Mouse (Mus musculus) liver, embryonic 15.5 days (tissue): ENCODE measurements around the gene Gtf2ird1. TPM values are rescaled to one million over a fixed set of nuclear protein-coding genes. Genes with fewer than 3 reads are reported as not detected.

Experiments
- ATAC-seq: fragments of 200-750 bp; cut with Nextera tagmentation; 2 replicates; pipeline ENCODE4 v1.8.0; 2017; ENCODE audit warnings: moderate number of reproducible peaks, mild to moderate bottlenecking, moderate library complexity; ENCODE audit not compliant: insufficient read depth
- H3K27ac ChIP-seq: fragments of 300-500 bp; sonication (generic); replicated peaks from 2 replicates; pipeline ENCODE4 v1.5.1; 2015; ENCODE audit warnings: mild to moderate bottlenecking, inconsistent platforms
- H3K27me3 ChIP-seq: fragments of 300-500 bp; sonication (generic); 2 replicates; pipeline ENCODE4 v1.6.1; 2015; ENCODE audit warnings: mild to moderate bottlenecking, inconsistent platforms
- H3K36me3 ChIP-seq: fragments of 300-500 bp; sonication (generic); replicated peaks from 2 replicates; pipeline ENCODE4 v1.6.1; 2015; ENCODE audit warnings: moderate library complexity, mild to moderate bottlenecking, inconsistent platforms
- H3K4me1 ChIP-seq: fragments of 300-500 bp; sonication (generic); replicated peaks from 2 replicates; pipeline ENCODE4 v1.6.1; 2015; ENCODE audit warnings: inconsistent platforms
- H3K4me2 ChIP-seq: fragments of 300-500 bp; sonication (generic); 2 replicates; pipeline ENCODE4 v1.6.1; 2015; ENCODE audit warnings: moderate library complexity, mild to moderate bottlenecking, inconsistent platforms
- H3K4me3 ChIP-seq: fragments of 300-500 bp; sonication (generic); replicated peaks from 2 replicates; pipeline ENCODE4 v1.5.1; 2015; ENCODE audit warnings: mild to moderate bottlenecking, inconsistent platforms
- H3K9ac ChIP-seq: fragments of 300-500 bp; sonication (generic); 2 replicates; pipeline ENCODE4 v1.6.1; 2015; ENCODE audit warnings: moderate library complexity, mild to moderate bottlenecking, inconsistent platforms
- H3K9me3 ChIP-seq: fragments of 300-500 bp; sonication (generic); replicated peaks from 2 replicates; pipeline ENCODE4 v1.6.1; 2016; ENCODE audit warnings: inconsistent platforms
- WGBS: fragments of 180-500 bp; shearing (Covaris S2); methylation state at CpG from one replicate; pipeline ENCODE4 v1.1.7; 2015; ENCODE audit warnings: mixed read lengths; ENCODE audit not compliant: insufficient replicate concordance; 5-methylcytosine and 5-hydroxymethylcytosine counted together
- polyA plus RNA-seq: library from polyadenylated mRNA; unstranded; fragments of >200 nt; fragmentation: Nextera tagmentation; extraction: Ambion mirVana; gene quantifications from 2 replicates; pipeline ENCODE4 v1.2.1, GENCODE M21; 2015

The Gtf2ird1 gene
- polyA plus RNA-seq, 1 experiment from 2014 or later: 10.2 TPM

- 73% methylated on average over 6 of the region's 6 CpGs for WGBS
- Histone ChIP-seq H3K4me2 (no peak overlapping the region), H3K27me3 (no peaks in the 10 kb centered on the region), H3K27ac (no peak overlapping the region; the same call in 1 of the 2 replicates), H3K9me3 (no peaks in the 10 kb centered on the region), H3K36me3 (peaks cover 69% of the 10 kb centered on the region), H3K9ac (no peak overlapping the region), H3K4me3 (no peak overlapping the region), H3K4me1 (peaks cover 14% of the 10 kb centered on the region)
- peak; percentile 85 for ATAC-seq
These were observed 46.8 kb downstream of the Gtf2ird1 start for GRCm38 (mm10) chr5:134409606-134410306.

GRCm38 (mm10) chr5:134408119-134408518 lies 48.4 kb downstream of the Gtf2ird1 start:
- Histone ChIP-seq H3K27ac (no peak overlapping the region), H3K4me1 (peaks cover 14% of the 10 kb centered on the region), H3K36me3 (peaks cover 75% of the 10 kb centered on the region)

GRCm38 (mm10) chr5:134401841-134402240 lies 54.7 kb downstream of the Gtf2ird1 start:
- H3K27ac ChIP-seq: no peak overlapping the region
- H3K27me3 ChIP-seq: no peaks in the 10 kb centered on the region
- 89% methylated on average over 18 of the region's 18 CpGs for WGBS
- H3K36me3 ChIP-seq: peaks cover 50% of the 10 kb centered on the region
- no peak overlapping the region for H3K4me3 ChIP-seq
- peaks cover 4% of the 10 kb centered on the region; the same call in 1 of the 2 replicates for H3K4me1 ChIP-seq
- H3K4me2 ChIP-seq: no peak overlapping the region
- no peak overlapping the region for H3K9ac ChIP-seq
- no peak for ATAC-seq
- no peaks in the 10 kb centered on the region for H3K9me3 ChIP-seq

More at GRCm38 (mm10) chr5:134408119-134408518, 48.4 kb downstream of the Gtf2ird1 start:
- H3K4me2 ChIP-seq: no peak overlapping the region
- H3K9me3 ChIP-seq: no peaks in the 10 kb centered on the region
- no peak for ATAC-seq
- H3K9ac ChIP-seq: no peak overlapping the region
- 67% methylated on average over 5 of the region's 5 CpGs for WGBS
- H3K27me3 ChIP-seq: no peaks in the 10 kb centered on the region
- H3K4me3 ChIP-seq: no peak overlapping the region

- Histone ChIP-seq H3K9me3 (no peaks in the 10 kb centered on the region), H3K36me3 (peaks cover 20% of the 10 kb centered on the region), H3K4me2 (no peak overlapping the region), H3K4me1 (peaks cover 29% of the 10 kb centered on the region), H3K27ac (no peak overlapping the region), H3K4me3 (no peak overlapping the region), H3K9ac (no peak overlapping the region), H3K27me3 (no peaks in the 10 kb centered on the region)
- 76% methylated on average over 15 of the region's 15 CpGs for WGBS
- ATAC-seq: no peak
These were observed 58.9 kb downstream of the Gtf2ird1 start for GRCm38 (mm10) chr5:134397434-134398163.

GRCm38 (mm10) chr5:134396519-134396918 lies 60.0 kb downstream of the Gtf2ird1 start:
- Histone ChIP-seq H3K27ac (no peak overlapping the region), H3K9me3 (no peaks in the 10 kb centered on the region), H3K36me3 (peaks cover 18% of the 10 kb centered on the region), H3K4me2 (no peak overlapping the region), H3K9ac (no peak overlapping the region), H3K27me3 (no peaks in the 10 kb centered on the region), H3K4me3 (no peak overlapping the region), H3K4me1 (peaks cover 29% of the 10 kb centered on the region)
- WGBS: 53% methylated on average over 9 of the region's 9 CpGs
- no peak for ATAC-seq

- Histone ChIP-seq H3K4me3 (no peak overlapping the region), H3K9me3 (no peaks in the 10 kb centered on the region), H3K27me3 (no peaks in the 10 kb centered on the region), H3K36me3 (peaks cover 17% of the 10 kb centered on the region), H3K9ac (no peak overlapping the region), H3K4me1 (peaks cover 29% of the 10 kb centered on the region), H3K4me2 (peak overlapping the region; percentile 51), H3K27ac (peak overlapping the region; percentile 57)
- peak; percentile 59; the same call in 1 of the 2 replicates for ATAC-seq
- 10% methylated on average over 10 of the region's 10 CpGs for WGBS
These were observed 61.9 kb downstream of the Gtf2ird1 start for GRCm38 (mm10) chr5:134394624-134395023.

- peaks cover 20% of the 10 kb centered on the region; the same call in 1 of the 2 replicates for H3K36me3 ChIP-seq
- peak overlapping the region; percentile 19; the same call in 1 of the 2 replicates for H3K4me2 ChIP-seq
- no peaks in the 10 kb centered on the region for H3K27me3 ChIP-seq
- no peak overlapping the region for H3K4me3 ChIP-seq
- peaks cover 29% of the 10 kb centered on the region for H3K4me1 ChIP-seq
- 27% methylated on average over 6 of the region's 6 CpGs for WGBS
- no peaks in the 10 kb centered on the region for H3K9me3 ChIP-seq
- no peak overlapping the region; the same call in 1 of the 2 replicates for H3K27ac ChIP-seq
- ATAC-seq: peak; percentile 80
- no peak overlapping the region for H3K9ac ChIP-seq
These were observed 62.9 kb downstream of the Gtf2ird1 start for GRCm38 (mm10) chr5:134393624-134394023.

GRCm38 (mm10) chr5:134385106-134385505 lies 71.4 kb downstream of the Gtf2ird1 start:
- no peak for ATAC-seq
- H3K4me2 ChIP-seq: no peak overlapping the region
- H3K9ac ChIP-seq: no peak overlapping the region
- no peak overlapping the region for H3K4me3 ChIP-seq
- H3K36me3 ChIP-seq: peaks cover 29% of the 10 kb centered on the region
- 30% methylated on average over 2 of the region's 2 CpGs for WGBS
- no peak overlapping the region for H3K27ac ChIP-seq
- H3K9me3 ChIP-seq: no peaks in the 10 kb centered on the region
- no peaks in the 10 kb centered on the region for H3K27me3 ChIP-seq
- H3K4me1 ChIP-seq: no peaks in the 10 kb centered on the region

GRCm38 (mm10) chr5:134375256-134375655 lies 81.3 kb downstream of the Gtf2ird1 start:
- Histone ChIP-seq H3K9ac (no peak overlapping the region), H3K27ac (no peak overlapping the region), H3K4me3 (no peak overlapping the region), H3K36me3 (0 out of 2 replicates have a peak, but pooled peaks cover 8% of the 10 kb centered on the region), H3K4me1 (no peaks in the 10 kb centered on the region), H3K4me2 (no peak overlapping the region), H3K27me3 (no peaks in the 10 kb centered on the region), H3K9me3 (no peaks in the 10 kb centered on the region)
- no peak for ATAC-seq
- WGBS: 82% methylated on average over 1 of the region's 1 CpGs

GRCm38 (mm10) chr5:134374546-134374945 lies 82.0 kb downstream of the Gtf2ird1 start:
- Histone ChIP-seq H3K36me3 (0 out of 2 replicates have a peak, but pooled peaks cover 6% of the 10 kb centered on the region), H3K9me3 (no peaks in the 10 kb centered on the region), H3K4me3 (no peak overlapping the region), H3K4me1 (no peaks in the 10 kb centered on the region), H3K27me3 (no peaks in the 10 kb centered on the region), H3K4me2 (no peak overlapping the region), H3K9ac (no peak overlapping the region), H3K27ac (no peak overlapping the region)
- ATAC-seq: peak; percentile 46; the same call in 1 of the 2 replicates

- Histone ChIP-seq H3K9me3 (no peaks in the 10 kb centered on the region), H3K4me3 (no peak overlapping the region), H3K9ac (no peak overlapping the region), H3K27me3 (no peaks in the 10 kb centered on the region), H3K27ac (no peak overlapping the region), H3K4me2 (no peak overlapping the region), H3K36me3 (0 out of 2 replicates have a peak, but pooled peaks cover 6% of the 10 kb centered on the region), H3K4me1 (no peaks in the 10 kb centered on the region)
- ATAC-seq: no peak
- 25% methylated on average over 9 of the region's 9 CpGs for WGBS
These were observed 82.5 kb downstream of the Gtf2ird1 start for GRCm38 (mm10) chr5:134373912-134374488.
